Mouse (Mus musculus) urinary bladder, postnatal 4 days (tissue): ENCODE measurements around the gene Tmem186.

Experiments used
- DNase-seq, 2 experiments: peaks; one replicate each; pipeline ENCODE4 v3.0.0; 2021 to 2022; ENCODE audit warnings: low spot score in 2 of 2

Gene Tmem186

DNA sequence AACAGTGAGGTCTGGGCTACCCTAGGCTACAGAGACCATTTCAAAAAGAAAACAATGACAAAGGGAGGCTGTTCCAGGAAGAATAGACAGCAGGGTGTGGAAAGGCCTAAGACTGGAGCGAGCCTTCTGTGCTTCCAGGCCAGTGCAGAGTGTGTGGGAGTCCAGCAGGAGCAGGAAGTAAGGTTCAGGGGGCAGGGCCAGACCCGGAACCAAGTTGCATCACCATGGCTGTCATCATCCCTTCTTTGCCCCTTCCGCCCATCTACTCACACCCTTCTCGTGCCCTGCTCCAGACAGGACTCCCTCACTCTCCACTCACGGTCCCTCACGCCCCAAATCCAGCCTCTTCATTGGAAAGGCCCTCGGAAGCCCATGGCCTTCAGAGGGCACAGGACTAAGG is 29.7 kb upstream of the Tmem186 start:
- no peak for DNase-seq

DNA sequence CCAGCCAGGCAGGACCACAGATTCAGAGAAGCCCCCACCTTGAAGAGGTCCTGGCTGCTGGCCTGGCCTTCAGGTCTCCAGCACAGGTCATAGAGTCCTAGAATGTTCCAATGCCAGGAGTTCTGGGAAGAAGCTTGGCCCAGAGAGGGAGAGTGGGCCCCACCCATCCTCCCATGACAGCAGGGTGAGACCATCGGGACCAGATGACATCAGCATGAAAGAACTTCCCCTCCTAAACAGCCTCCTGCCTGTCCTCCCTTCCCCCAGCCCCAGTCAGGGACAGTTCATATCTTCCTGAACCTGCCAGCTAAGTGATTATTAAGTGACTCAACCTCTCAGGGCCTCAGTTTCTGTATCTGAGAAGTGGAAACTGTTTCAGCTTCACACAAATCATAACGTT is 28.9 kb upstream of the Tmem186 start:
- no peak for DNase-seq

DNA sequence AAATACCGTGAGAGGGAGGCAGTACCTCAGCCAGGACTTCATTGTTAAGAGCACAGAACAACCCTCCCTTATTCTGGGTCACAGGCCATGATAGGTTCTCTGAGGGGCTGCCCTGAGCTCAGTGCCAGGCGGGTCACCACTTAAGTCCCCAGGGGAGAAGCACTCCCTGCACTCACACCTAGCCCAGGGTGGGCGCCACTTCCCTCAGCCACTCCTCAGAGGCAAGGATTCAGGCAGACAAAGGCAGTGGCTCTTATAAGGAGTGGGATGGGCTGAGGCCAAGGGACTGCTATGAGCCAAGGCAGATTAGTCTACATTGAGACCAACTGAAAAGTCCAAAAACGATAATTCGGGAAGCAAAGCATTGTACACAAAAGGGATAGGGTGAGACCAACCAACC is 27.9 kb upstream of the Tmem186 start:
- no peak for DNase-seq

DNA sequence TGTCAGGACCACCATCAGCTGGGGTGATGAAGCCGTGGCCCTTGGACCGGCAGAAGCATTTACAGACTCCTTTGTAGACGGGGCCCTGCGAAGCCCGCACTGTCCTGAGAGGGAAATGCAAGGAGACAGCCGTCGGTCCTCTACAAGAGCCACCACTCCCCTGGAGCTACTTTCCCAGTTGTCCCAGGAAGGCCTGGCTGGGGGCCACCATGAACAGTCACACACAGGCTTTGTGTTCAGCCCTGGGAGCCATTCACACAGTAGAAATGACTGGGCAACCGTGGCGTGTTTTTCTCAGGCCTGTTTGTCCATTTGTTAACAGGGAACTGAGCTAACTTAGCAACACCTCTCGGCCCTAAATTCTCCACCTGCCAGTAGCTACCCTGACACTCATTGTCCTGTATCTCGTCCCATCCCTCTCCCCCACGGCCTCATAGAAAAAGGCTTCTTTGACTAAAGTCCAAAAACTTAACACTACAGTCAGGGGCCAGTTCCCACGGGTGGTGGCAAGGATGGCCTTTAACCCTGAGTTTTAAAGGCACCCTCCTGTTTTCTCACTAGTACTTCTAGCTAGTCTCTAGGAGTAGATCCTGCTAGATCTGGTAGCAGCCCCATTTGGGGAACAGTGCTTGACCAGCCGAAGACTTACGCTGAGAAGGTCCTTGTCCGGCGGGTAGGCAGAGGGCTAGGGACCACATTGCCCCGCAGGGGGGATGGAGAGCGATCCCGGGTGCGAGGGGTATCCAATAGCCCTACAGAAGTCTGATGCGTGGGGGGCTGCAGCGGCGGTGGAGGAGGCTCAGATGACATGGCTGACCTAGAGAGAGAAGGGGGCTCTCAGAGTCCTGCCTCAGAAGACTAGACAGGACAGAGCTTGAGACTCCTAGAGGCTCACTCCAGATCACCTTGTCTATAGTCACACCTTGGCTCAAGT is 26.4 kb upstream of the Tmem186 start:
- DNase-seq, result no peak

DNA sequence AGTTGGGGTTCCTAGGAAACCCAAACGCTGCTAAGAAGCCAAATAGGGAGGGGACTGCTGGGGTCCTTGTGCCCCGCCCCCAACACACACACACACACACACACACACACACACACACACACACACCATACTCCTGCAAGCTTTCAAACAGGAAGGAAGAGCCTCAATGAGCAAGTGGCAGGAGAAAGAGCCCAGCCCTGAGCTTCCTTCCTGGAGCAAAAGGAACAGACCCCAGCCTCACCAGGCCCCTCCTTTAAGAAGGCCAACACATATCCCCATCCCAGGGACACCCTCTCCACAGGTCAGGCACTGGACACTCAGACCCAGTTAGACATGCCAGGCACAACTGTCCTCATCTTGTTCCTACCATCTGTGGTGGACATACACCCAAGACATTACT is 25.5 kb upstream of the Tmem186 start:
- DNase-seq, result no peak

DNA sequence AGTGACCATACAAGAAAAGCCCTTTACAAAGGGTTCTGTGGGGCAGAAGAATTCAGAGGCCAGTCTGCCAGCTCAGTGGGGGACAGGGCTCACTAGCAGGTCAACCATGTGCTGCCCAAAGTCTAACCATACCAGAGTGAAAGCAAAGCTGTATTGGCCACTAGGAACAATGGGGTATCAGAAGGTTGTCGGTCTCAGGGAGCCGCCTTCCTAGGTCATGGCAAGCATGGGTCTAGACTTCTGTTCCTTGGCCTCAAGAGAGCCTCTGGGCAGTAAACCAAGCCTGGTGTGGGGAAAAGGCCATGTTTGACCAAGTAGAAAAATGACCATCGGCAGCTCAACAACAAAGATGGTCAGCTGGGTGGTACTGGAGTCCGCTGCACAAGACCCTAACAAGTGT is 21.3 kb upstream of the Tmem186 start:
- no peak for DNase-seq

DNA sequence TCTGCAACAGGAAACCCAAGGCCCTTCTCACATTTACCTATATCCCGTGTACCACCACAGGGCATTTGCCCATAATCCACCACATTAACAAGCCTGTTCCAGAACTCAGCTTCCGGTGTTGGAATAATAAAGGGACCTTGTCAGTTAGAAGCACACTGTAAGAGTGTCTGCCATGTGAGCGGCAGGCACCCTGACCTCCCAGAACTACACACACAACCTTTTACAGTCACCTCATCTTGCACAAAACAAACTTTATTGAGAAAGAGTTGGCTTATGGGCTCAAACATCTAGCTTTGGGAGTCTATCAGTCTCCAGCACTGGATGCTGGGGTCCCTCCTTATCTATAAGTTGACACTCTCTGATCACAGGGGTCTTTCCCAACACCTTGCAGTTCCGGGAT is 20.8 kb upstream of the Tmem186 start:
- DNase-seq, result no peak

DNA sequence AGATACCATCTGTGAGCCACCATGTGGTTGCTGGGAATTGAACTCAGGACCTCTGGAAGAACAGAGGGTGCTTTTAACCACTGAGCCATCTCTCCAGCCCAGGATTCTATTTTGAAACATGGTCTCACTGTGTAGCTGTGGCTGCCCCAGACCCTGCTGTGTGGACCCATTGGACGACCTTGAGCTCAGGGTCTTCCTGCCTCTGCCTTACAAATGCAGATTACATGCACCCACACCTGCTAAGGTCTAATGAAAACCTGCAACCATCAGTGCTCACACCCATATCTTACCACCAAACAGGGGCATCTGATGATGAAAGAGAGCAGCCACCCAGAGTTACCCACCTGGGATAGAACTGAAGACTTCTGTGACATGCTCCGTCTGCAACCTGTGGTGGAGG is 18.7 kb upstream of the Tmem186 start:
- DNase-seq, result no peak

DNA sequence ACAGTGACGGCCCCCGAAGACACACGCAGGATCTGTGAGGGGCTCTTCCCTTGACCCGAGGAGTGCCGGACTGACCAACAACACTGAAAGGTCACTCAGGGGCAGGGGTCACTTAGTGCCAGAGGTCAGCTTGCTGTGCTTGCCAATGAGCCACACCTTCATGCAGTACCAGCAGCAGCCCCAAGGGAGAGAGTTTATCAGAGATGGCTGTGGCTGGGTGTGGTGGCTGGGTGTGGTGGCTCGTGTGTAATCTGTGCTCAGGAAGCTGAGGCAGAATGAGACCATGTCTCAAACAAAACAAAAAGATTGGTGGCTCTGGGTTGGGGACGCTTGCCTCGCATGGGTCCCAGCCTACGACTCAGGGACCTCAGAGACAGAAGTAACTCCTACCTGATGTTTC is 18.1 kb upstream of the Tmem186 start:
- DNase-seq, result no peak

DNA sequence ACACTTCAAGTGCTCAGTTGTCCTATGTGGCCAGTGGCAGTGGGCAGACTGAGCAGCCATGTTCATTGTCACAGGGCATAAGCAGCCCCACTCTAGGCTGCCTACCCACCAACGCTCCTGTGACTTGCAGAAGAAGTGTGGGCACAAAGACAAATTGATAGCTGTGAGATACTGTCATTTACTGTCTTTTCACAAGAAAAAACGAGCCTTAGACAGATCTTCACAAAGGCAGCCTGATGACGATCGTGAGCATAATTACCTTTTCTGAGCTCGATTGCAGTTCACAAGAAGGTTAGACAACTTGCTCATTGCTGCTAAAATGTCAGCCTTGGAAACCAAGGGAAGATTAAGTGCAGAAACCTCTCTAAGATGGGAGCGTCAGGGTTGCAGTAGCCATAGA is 17.6 kb upstream of the Tmem186 start:
- no peak for DNase-seq

DNA sequence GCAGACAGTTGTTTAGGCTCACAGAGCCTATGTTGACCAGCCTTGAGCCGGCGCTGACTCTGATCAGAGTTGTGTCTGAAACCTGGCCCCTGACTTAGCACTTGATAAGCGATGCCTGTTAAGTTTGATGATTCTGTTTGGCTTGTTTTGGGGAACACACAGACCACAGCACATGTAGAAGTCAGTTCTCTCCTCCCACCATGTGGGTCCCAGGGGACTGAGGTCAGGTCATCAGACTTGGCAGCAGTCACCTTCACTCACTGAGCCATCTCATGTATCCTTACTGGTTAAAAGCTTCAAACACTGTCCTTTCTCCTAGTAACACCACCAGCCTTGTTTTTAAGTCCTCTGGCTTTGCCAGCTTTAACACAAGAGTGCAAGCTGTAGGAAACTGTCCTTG is 12.5 kb upstream of the Tmem186 start:
- no peak for DNase-seq

DNA sequence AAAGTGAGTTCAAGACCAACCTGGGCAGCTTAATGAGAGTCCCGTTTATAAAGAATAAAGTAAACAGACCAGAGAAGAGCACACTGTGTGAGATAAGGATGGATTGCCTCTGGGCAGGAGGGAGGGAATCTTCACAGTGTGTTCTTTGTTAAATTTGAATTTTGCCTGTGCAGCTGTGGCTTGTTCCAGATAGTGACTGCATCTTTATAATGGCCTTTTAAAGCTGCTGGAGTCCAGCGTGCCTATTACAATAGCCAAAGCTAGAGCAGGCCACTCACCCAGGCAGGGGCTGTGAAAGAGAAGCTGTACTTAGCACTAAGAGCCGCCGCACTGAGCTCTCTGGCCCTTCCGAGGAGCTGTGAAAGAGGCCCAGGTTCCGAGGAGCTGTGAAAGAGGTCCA is 8.0 kb upstream of the Tmem186 start:
- no peak for DNase-seq

DNA sequence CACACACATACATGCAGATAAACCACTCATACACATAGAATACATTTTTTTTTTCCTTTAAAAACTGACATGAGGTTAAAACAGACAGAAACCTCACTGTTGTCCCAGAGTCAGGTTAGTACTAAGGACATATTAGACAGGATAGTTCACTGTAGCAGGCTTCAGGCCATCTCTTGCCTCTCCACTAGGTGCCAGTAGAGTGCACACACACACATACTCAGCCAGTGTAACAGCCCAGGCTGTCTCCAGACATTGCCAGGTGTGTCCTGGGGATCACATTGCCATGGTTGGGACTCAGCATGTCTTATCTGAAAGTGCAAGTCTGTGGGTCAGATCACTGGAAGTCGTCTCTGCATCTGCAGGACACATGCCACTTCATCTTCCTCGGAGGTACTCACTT is 6.3 kb upstream of the Tmem186 start:
- DNase-seq, result no peak

DNA sequence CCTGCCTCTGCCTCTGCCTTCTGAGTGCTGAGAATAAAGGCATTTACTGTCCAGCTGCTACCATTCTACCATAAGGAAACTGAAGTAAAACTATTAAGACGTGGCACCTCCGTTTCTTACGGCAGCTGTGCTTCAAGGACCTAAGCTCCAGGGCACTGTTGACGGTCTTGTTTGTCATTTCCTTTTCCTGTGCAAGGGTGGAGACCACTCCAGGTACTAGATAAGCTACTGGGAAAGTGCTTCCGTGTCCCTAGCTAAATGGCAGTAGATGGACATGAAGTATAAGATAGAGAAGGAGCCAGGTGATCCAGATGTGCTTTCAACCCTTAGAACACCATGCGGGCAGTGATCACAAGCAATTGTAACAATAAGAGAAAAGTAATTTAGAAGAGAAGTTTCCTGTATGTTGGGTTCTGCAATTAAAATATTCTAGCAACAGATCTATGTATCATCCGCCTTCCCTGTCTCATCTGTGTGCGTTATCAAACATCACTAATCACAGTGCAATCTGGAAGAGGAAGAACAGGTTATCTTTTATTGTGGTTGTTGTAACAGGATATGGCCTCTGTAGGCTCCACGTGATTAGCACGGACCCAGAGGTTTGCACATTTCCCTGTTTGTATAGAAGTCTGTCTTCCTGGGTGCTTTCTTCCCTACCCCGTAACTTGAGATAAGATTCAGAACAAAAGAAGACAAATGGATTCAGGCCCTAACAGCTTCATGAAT is 2.1 kb upstream of the Tmem186 start:
- DNase-seq, result no peak

DNA sequence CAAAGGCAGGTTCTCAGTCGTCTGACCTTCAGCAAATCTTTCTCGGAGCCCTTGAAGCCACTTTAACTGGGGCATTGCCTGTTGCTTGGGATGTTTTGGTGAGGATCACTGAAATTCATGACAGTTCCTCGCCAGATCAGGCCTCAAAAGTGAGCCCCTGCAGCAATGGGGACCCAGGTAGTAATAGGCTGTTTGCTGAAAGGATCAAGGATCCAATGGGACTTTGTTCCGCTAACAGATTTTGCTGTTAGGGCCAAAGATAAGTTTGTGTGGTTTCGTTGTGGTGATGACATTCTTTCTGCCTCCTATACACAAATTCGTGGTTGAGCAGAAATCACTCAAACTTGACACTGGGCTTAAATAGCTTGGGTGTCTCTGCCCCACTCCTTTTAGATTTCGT is 619 bp upstream of the Tmem186 start:
- no peak for DNase-seq

DNA sequence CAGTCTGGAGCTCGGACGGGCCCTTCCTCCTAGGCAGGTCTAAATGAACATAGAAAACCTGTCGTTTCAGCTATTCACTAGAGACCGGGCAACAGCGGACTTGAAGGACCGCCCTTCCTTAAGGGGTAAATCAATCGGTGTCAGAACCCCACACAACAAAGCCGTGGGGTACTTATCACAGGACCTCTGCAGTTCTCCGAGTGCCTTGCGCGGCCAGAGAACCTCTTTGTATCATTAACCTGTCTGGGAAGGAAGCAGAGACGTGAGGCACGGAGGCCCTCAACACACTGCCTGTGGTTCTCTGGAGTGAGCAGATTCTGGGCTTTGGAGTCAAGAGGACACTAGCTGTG is 670 bp downstream of the Tmem186 start:
- no peak for DNase-seq

DNA sequence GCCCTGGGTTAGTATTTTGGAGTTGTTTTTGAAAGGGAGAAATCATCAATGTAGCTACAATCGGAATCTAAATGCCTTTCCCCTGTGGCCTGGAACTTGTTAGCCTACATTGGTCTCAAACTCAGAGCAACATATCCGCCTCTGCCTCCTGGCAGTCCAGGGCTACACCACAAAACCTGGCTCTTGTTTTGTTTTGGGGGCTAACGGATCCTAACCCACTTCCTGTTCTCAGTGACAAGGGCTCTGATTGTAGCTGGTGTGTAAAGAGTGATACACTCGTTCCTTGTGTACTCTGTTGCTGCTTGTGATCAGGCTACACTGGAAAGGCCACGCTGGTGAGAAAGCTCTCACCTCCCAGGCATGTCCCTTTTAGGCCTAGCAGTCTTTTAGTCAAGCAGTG is 6.1 kb downstream of the Tmem186 start:
- no peak for DNase-seq

DNA sequence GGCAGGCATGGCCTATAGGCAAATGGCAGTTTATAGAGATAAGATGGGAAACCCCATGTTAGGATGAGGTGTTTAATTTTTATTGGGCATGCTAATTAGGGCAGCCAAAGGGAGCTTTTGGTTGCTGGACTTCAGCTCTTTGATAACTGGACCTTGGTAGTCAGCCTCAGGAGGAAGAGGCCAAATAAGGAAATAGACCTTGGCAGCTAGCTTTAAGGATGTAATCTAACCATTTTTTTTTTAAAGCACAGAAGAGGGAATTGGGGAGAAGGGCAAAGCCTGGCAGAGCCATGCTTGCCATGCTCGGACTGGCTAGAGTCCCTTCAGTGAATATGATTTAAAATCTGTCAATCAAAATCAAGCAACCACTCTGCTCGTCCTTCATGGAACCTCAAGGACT is 7.1 kb downstream of the Tmem186 start:
- no peak for DNase-seq

DNA sequence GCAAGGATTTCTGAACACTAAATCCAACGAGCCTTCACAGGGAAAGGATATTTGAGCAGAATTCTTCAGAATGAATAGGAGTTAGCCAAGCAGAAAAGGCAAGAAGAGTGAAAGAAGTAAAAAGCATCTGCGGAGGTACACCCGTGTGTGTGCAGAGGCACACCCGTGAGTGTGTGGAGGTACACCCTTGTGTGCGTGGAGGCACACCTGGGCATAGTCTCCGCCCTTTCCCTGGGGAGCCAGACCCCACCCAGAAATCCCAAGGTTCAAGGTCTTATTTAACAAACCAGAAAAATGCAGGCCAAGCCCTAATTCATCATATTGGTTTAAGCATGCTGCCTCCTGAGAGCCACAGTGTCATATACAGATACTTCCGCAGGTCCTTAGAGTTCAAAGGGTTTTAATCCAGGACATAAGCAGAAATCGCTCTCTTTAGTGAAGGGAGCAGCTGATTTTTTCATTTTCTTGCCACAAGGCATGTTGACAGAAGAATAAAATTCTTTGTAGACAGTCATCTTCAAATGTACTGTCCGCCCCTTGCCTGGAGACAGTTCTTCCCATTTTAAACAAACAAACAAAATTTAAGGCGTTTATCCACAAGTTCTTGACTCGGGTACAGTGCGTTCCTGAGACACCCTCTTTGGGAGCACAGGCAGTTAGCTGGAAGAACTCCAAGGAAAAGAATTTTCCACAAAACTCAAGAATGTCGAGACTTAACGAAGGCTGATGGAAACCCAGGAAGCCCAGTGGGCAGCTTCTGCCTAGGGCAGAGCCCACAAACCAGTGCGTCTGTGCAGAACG is 17.0 kb downstream of the Tmem186 start:
- no peak for DNase-seq

DNA sequence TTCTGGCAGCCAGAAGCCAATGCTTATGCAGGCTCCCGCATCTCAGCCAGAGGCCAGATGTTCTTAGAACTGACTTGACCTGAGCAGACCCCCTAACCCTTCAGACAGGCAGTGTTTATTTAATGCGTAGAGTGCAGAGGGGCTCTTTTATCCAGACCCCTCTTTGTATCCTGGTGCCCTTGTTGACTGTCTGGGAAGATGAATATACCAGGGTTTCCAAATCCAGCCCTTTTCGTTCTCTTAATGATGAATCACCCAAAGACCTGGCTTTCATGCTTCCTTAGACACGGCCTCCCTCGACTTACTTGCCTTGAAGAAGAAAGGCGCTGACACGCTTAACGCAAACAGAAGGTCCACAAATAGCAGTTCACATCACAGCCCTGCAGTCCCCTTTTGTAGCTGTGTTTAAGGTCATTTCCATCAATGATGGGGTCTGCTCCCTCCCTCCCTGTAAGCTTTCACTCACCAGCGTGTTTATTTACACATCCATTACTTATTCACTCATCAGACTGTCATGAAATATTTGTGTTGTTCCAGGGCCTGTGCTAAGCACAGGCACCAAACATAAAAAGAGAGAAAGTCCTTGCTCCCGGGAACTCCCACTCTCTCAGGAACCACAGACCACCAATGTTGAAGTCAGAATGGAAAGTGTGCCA is 17.7 kb downstream of the Tmem186 start:
- DNase-seq, result no peak

DNA sequence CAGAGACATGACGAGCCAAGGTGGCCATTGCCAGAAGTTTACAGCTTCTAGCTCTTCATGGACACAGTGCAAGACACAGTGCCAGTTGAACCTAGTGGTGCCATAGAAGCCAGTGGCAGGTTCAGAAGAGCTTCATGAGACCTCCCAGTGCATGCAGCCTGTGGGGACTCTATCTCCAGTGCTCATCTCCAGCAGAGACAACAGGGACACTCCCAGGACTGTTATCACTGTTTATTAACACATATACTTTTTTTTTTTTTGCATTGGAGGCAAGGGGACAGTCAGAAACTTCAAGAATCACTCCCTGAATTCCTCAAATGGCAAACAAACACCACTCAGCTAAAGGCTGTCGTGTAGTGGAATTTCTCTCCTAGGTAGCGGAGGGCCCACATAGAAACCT is 24.1 kb downstream of the Tmem186 start:
- DNase-seq, result no peak

DNA sequence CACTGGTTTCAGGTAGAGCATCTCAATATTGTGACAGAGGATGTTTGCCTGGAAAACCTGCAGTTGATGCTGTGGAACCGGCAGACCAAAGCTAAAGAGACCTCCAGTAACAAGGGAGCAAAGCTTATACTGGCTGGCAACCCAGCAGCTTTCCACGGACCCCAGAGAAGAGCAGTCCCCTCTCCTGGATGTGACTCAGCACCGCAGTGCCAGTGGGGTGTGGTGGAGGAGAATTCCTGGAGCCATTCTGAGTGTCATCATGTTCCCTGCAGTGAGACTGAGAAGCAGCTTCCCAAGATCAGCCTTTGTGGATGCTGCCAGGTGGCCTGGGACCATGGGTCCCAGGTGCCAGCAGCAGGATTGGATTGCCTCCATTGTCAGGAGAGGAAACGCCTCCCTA is 24.5 kb downstream of the Tmem186 start:
- no peak for DNase-seq
